Mouse (Mus musculus): ENCODE data around the gene Tead1.
A peak's percentile ranks its signal among the peaks of the same experiment; 100 is the strongest.

The Tead1 gene

GRCm38 (mm10) chr7:112731584-112731983, 52.5 kb downstream of the Tead1 start:
- DNase-seq: no peak

- peak; percentile 43 for DNase-seq
Observed at GRCm38 (mm10) chr7:112739174-112739573, 60.1 kb downstream of the Tead1 start.

- DNase-seq: peak; percentile 46
Observed at GRCm38 (mm10) chr7:112741790-112742189, 62.7 kb downstream of the Tead1 start.

GRCm38 (mm10) chr7:112743063-112743462, 63.9 kb downstream of the Tead1 start:
- no peak for DNase-seq

- no peak for DNase-seq
Observed at GRCm38 (mm10) chr7:112743621-112744395, 64.7 kb downstream of the Tead1 start.

- DNase-seq: no peak
Observed at GRCm38 (mm10) chr7:112747187-112747586, 68.1 kb downstream of the Tead1 start.

- DNase-seq: no peak
Observed at GRCm38 (mm10) chr7:112747836-112748235, 68.7 kb downstream of the Tead1 start.

GRCm38 (mm10) chr7:112748327-112748726, 69.2 kb downstream of the Tead1 start:
- no peak for DNase-seq

GRCm38 (mm10) chr7:112750101-112750500, 71.0 kb downstream of the Tead1 start:
- no peak for DNase-seq

GRCm38 (mm10) chr7:112752311-112752710, 73.2 kb downstream of the Tead1 start:
- DNase-seq: no peak

- DNase-seq: no peak
Observed at GRCm38 (mm10) chr7:112753314-112753713, 74.2 kb downstream of the Tead1 start.

- no peak for DNase-seq
Observed at GRCm38 (mm10) chr7:112759359-112759975, 80.3 kb downstream of the Tead1 start.

- no peak for DNase-seq
Observed at GRCm38 (mm10) chr7:112760293-112760692, 81.2 kb downstream of the Tead1 start.

- DNase-seq: no peak
Observed at GRCm38 (mm10) chr7:112760782-112761181, 81.7 kb downstream of the Tead1 start.

GRCm38 (mm10) chr7:112762870-112763269, 83.8 kb downstream of the Tead1 start:
- peak; percentile 34 for DNase-seq

GRCm38 (mm10) chr7:112763513-112763912, 84.4 kb downstream of the Tead1 start:
- peak; percentile 54 for DNase-seq

GRCm38 (mm10) chr7:112764921-112765320, 85.8 kb downstream of the Tead1 start:
- no peak for DNase-seq

GRCm38 (mm10) chr7:112769866-112770265, 90.7 kb downstream of the Tead1 start:
- DNase-seq: no peak

GRCm38 (mm10) chr7:112771461-112771860, 92.3 kb downstream of the Tead1 start:
- no peak for DNase-seq

GRCm38 (mm10) chr7:112772777-112773176, 93.7 kb downstream of the Tead1 start:
- no peak for DNase-seq

- DNase-seq: no peak
Observed at GRCm38 (mm10) chr7:112773601-112774000, 94.5 kb downstream of the Tead1 start.

GRCm38 (mm10) chr7:112775816-112776215, 96.7 kb downstream of the Tead1 start:
- no peak for DNase-seq

- peak; percentile 36 for DNase-seq
Observed at GRCm38 (mm10) chr7:112776670-112777069, 97.6 kb downstream of the Tead1 start.

- DNase-seq: no peak
Observed at GRCm38 (mm10) chr7:112779636-112780035, 100.5 kb downstream of the Tead1 start.

Measured in cerebellum, adult 9-10 months (tissue).